Mouse (Mus musculus): ENCODE results near the gene Usp49.
"Not testable (repeated sequence)": the region's sequence is repeated elsewhere in the genome, so short reads cannot be mapped to it uniquely, and the experiment has no call there.

Gene Usp49

DNA sequence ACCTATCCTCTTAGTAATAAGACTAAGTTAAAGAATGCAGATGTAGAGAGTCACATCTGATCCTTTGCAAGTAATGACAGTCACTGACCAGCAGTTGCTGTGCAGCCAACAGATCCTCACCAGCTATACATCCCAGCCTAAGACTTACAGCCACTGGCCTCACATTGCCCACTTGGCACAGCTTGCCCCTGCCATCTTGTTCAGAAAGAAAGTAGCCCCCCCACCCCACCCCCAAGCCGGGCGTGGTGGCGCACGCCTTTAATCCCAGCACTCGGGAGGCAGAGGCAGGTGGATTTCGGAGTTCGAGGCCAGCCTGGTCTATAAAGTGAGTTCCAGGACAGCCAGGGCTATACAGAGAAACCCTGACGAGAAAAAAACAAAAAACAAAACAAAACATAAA is 23.9 kb downstream of the Usp49 start:
- not testable (repeated sequence) for DNase-seq

DNA sequence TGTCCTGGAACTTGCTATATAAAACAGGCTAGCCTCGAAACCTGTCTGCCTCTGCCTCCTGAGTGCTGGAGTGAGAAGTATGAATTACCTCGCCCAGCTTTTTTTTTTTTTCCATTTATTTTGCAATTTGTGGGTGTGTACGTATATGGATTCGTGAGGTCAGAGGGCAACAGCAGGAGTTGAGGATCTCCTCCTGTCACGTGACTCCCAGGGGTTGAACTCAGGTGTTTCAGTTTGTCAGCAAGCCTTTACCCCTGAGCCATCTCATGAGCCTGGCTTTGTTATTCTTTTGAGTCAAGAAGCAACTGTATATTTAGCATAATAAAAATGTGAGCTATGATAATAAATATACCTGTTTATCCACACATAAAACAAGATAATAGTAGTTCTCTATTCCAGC is 25.2 kb downstream of the Usp49 start:
- DNase-seq: no peak

DNA sequence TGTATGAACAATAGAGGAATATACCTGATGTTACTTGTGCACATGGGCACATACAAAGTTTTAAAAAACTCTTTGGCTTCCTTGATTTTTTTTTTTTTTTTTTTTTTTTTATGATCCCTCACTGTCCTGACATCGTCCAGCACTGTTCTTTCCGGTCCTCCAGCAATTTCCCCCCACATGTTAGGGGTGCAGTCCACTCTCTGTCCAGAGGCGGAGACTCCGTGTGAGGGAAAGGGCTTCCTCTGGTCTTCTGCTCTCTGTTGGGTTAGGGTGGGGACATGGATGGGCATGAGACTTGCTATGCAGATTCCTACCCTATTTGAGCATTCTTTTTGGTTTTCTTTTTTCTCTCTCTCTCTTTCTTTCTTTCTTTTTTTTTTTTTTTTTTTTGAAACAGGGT is 27.4 kb downstream of the Usp49 start:
- no peak for DNase-seq

DNA sequence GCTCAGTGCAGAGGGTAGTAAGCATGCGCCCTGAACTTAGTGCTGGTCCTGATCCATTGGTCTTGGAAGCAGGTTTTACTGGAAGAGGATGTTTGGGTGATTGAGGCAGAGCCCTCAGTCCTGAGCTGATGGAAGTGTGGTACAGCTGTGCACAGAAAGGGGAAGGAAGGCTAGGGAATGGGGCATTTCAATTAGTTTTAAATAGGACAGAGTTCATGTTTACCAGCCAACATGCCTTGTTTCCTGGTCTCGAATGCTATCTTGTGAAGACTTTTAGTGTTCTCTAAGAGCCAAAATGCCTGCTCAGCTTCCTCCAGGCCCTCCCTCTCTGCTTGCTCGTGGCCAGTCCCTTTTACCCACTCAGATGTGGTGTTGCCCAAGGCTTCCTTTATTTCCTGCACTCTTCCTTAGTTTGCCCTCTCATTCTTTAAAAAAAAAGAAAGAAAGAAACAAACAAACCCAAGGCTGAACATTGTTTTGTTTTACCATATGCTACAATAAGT is 28.3 kb downstream of the Usp49 start:
- DNase-seq: no peak

DNA sequence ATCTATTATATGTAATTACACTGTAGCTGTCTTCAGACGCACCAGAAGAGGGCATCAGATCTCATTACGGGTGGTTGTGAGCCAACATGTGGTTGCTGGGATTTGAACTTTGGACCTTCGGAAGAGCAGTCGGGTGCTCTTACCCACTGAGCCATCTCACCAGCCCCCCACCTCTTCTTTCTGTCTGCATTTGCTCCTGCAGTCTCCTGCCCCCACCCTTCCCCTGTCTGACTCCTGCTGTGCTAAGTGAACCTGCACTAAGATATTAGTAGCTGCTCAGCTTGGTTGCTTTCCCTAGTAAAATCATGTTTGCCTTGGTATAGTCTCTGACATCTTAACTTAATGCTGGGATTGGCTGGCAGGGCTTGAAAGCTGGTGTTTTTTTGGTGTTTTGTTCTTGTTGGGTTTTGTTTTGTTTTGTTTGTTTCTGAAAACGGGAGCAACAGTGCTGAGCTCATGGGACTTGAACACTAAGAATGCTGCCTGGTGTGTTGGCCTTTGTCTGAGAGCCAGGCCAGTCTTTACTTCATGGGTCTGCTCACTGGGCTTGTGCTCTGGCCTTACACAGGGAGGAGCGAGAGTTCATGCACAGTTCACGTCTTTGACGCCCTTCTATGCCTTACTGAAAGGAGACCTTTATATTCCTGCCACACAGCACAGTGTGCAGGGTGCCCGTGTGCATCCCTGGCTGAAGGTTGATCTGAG is 32.7 kb downstream of the Usp49 start:
- no peak for DNase-seq

DNA sequence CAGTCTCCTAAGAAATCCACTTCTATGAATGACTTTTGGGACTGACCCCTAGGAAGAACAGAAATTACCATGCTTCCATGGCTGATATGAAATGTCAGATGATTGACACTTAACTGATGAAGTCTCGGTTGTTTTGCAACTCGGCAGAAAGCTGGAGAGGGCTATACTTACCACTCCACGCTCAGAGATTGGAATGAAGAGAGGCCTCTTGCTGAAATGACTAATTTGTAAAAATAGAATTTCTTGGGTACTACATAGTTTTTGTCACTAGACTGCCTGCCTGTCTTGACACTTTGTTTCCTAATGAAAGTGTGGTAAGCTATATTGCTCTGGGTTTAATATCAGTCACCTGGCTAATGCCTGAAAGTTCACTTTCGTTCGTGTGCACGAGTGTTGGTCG is 34.0 kb downstream of the Usp49 start:
- no peak for DNase-seq

DNA sequence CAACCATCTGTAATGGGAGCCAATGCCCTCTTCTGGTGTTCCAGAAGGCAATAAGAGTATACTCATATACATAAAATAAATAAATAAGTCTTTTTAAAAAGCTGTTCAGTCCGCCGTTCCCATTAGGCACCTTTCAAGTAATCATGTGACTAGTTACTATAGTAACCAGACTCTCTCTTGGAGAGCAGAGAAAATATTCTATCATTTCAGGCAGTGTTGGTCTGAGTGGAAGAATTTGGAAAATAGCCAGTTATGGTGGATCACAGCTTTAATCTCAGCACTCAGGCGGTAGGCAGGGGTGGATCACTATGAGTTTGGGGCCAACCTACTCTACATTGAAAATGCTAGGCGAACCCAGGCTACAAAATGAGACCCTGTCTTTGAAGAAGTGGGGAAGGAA is 38.7 kb downstream of the Usp49 start:
- no peak for DNase-seq

DNA sequence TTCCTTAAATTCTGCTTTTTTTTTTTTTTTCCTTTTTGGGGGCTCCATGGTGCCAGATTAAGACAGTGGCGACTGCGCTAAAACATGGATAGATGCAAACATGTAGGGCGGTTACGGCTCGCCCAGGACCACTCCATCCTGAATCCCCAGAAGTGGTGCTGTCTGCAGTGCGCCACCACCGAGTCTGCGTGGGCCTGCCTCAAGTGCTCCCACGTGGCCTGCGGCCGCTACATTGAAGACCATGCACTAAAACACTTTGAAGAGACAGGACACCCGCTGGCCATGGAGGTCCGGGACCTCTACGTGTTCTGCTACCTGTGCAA is 41.5 kb downstream of the Usp49 start:
- DNase-seq: no peak

DNA sequence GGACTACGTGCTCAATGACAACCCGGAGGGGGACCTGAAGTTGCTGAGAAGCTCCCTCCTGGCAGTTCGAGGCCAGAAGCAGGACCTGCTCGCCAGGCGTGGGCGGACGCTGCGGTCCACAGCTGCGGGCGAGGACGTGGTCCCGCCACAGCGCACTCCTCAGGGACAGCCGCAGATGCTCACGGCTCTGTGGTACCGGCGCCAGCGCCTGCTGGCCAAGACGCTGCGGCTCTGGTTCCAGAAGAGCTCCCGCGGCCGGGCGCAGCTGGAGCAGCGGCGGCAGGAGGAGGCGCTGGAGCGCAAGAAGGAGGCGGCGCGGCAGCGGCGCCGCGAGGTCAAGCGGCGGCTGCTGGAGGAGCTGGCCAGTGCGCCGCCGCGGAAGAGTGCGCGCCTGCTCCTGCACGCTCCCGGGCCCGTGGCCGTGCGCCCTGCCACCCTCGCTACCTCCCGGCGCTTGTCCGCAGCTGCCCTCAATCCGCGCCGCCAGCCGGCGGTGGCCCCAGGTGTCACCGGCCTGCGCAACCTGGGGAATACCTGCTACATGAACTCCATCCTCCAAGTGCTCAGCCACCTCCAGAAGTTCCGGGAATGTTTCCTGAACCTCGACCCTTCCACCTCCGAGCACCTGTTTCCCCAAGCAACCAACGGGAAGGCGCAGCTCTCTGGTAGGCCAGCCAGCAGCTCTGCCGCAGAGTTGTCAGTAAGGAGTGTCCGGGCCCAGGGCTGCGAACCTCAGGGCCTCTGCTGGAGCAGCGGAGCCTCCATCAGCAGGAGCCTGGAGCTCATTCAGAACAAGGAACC is 42.0 kb downstream of the Usp49 start:
- DNase-seq: peak; percentile 46

DNA sequence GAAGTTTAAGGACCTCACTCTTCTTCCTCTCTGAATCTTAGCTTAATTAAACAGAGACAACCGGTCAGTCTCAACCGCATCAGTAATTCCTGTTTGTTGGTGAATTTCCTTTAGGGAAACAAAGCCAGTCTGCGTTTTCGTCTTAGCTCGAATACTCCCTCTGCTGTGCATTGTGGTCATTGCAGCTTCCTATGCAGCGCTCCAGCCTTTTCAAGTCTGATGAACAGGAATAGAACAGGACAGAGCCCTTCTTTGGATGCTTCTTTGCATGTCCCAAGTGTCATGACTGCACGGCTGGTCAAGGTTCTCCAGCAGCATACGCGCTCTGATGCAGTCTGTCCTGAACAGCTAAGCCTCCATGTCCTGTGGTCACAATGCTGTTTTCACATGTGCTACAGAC is 46.1 kb downstream of the Usp49 start:
- no peak for DNase-seq

DNA sequence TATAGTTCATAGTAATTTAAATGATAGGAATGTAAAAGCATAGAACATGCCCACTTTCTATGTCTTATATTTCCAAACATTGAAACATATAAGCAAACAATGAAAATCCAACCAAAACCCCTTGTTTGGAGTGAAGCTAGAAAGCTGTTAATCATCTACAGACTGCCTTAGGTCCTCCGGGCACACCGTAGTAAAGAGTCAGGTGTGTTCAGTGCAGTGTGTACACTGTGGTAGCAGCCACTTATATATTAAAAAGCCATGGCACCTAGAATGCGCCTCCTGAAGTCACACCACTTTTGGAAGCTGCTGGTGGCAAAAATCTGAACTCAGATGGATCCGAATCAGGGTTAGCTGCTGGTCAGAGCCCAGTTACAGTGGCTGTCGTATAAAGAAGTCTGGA is 47.7 kb downstream of the Usp49 start:
- DNase-seq: no peak

DNA sequence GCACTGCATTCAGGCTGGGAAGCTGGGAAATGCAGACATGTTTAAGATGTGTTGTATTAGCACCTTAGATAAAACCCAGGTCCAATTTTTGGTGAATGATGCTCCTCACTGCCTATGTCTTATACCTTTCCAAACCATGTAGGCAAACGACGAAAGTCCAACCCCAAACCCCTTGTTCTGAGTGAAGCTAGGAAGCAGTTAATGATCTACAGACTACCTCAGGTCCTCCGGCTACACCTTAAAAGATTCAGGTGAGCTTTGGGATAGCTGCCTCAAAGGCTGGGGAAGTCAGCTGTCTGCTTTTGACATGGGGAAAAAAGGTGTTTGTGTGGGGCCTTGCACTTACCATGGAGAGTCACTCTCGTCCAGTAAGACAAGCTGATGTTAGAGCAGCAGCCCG is 48.2 kb downstream of the Usp49 start:
- no peak for DNase-seq

DNA sequence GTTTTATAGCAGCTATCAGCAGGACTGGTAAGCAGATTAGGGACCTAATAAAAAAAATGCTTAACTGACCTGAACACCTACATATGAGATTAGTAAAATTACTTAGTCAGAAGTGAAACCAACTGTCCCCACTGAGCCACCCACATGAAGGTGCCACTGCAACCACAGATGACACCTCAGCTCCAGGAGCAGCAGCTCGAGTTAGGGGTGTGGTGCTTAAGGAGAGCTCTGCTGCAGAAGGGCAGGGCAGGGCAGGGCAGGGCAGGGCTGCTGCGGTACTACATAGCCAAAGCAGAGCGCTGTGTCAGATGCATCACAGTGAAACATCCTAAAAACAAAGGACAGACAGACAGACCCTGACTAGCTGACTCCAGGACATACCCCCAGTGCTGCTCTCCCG is 52.3 kb downstream of the Usp49 start:
- no peak for DNase-seq

DNA sequence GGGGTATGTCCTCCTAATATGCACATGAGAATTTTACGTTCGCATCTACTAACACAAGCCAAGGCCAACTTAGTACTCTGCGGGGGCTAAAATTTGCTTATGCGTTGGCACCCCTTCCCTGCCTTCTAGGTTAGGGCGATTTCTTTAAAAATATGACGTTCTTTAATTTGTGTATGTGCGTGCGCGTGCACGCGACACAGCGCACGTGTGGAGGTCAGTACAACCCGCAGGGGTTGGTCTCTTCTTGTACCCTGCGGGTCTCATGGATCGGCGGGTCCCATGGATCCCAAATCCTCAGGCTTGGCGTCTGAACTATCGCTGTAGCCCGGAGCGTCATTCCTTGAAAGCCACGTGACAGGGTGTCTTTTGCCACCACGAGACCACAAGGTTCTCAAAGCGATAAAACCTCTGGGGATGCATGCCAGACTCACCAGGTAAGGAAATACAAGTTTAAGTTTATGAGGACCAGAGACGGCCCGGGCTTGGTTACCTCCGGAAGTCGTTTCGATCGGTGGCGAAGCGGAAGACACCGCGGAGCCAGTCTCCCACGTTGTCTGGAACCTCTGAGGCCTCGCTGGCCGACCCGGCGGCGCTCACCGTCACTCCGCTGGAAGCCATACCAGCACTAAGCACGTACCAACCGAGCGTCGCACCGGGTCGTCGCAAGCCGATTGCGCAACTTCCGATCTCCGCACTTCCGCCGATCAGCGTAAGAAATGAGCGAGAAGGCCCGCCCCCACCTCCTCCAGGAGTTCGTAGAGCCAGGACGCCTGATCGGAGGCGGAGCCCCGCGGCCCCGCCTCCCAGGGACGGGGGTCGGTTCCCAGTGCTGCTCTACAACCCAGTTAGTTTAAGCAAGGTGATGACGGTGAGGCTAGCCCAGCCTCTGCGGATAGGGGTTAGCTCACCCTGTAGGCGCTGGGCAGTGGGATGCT is 57.2 kb downstream of the Usp49 start:
- DNase-seq: peak; percentile 96

DNA sequence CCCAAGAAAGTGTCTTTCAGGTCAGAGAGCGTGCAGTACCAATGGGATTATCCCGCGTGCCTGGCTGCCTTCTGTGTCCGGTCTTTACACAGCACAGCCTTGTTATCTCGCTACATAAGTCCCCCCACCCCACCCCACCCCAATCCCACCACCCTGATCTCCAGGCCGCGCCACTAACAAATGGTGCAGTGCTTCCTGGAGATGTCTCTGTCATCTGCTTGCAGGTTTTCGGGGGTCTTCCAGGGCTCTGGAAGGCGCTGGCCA is 57.8 kb downstream of the Usp49 start, which contains the start of gene Tomm6:
Gene Tomm6 (minus strand): TSS at position 43 of the 264 bp plus-strand sequence.
- DNase-seq: no peak

DNA sequence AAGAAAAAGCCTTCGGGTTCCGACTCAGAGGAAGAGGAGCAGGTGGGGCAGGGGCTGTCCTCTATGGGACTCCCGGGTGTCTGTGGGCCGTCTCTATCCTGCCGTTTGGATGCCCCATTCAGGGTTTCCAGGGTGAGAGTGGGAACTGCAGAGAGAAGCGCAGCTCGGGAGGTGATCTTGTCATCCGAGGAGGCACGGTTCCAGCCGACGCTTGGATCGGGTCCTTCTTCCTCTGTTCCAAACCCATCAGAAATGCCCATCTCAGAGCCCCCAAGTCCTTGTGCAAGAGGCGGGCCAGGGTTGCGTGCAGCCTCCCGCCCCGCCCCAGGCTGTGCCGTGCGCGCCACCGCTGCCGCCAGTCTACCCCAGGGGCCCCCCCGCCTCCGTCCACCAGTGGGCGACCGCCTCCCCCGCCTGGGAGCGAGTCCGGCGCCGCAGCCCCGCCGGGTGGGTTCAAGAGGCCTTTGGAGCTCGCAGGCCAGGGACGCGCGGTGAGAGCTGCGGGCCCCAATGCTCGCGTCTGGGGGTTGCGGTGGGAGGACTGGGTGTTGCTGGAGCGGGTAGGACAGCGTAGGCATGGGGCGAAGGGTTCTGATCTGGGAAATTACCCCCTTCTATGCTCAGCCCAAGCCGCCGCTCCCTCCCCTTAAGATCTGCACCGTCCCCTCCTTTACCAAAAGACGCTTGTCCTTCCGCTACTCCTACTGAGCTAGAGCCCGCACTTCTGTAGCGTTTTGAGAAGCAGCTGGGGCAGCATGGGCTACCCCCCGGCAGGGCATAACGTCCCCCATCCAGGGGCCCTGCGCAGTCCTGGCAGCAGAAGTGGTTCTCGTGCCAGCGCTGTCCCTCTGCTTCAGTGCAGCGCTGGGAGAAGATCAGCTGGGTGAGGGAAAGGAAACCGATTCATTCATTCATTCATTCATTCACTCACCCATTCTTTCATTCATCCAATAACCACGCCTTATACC is 58.4 kb downstream of the Usp49 start, which contains the start of gene Frs3:
Gene Frs3 (plus strand): TSS at position 423 of the 968 bp plus-strand sequence.
- DNase-seq: peak; percentile 86

DNA sequence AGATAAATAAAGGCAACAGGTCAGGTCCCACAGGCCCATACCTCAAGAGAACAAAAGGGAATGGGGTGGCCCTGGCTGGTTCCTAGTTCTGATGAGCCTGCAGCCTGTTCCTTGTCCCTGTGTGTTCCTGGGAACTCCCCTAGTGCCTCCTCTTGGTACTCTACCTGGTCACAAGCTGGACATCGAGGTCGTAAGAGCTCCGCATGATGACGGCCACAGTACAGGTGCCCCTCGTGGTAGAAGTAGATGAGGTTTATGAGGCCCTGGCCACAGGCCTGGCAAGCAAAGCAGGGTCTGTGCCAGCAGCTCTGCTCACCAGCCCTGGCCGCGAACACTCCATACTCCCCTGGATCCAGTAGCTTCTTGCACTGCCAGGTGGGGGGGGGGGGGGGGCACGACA is 59.4 kb downstream of the Usp49 start:
- DNase-seq: no peak

DNA sequence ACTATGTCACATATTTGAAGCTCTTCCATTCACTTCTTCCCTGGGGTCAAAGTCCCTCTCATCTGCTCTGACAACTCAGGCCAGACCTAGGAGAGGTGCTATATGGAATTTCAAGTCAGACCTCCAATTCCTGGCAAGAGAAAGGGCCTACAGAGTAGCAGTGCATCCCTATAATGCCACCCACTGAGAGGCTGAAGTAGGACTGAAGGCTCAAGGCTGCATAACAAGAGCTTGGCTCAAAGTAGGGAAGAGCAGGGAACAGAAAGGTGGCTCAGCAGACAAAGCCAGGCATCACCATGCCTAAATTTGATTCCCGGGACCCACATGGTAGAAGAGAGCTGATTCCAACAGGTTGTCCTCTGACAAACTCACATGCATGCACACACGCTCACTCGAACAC is 61.2 kb downstream of the Usp49 start:
- no peak for DNase-seq

DNA sequence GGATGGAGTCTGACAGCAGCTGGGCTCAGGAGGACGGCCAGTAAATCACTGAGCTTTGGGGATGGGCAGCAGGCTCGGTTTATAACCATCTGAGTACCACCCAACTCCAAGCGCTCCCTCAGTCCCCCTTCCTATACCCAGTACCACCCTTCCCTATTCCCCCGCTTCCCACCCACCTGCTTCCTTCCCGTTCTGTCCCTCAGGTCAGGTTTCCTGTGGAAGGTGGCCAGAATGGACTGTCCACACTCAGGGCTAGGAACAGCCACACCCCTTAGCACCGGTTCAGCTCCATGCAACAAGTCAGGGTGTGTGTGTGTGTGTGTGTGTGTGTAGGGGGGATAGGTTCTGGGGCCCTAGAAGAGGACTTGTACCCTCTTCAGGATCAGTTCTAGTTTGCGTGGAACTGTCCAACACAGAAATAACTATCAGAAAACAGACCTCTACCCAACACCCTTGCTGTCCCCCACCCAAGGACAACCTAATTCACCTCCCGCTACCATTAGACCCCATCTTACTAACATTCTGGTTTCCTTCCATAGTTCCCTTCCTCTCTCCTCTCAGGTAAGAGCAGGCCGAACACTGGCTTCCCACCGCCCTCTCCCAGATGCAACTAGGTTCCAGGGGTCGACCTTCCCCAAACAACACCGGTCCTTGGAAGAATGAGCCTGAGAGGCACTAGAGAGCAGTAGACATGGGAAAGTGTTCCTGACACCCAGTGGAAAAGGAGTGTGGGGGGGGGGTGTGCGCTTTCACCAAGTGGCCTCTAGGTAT is 63.4 kb downstream of the Usp49 start:
- no peak for DNase-seq

DNA sequence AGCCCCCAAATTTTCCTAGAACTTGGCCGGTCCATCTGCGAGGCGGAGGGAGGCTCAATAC is 63.8 kb downstream of the Usp49 start, which contains the start of gene Gm21981:
Gene Gm21981 (minus strand): TSS at position 14 of the 61 bp plus-strand sequence.
- DNase-seq: no peak

DNA sequence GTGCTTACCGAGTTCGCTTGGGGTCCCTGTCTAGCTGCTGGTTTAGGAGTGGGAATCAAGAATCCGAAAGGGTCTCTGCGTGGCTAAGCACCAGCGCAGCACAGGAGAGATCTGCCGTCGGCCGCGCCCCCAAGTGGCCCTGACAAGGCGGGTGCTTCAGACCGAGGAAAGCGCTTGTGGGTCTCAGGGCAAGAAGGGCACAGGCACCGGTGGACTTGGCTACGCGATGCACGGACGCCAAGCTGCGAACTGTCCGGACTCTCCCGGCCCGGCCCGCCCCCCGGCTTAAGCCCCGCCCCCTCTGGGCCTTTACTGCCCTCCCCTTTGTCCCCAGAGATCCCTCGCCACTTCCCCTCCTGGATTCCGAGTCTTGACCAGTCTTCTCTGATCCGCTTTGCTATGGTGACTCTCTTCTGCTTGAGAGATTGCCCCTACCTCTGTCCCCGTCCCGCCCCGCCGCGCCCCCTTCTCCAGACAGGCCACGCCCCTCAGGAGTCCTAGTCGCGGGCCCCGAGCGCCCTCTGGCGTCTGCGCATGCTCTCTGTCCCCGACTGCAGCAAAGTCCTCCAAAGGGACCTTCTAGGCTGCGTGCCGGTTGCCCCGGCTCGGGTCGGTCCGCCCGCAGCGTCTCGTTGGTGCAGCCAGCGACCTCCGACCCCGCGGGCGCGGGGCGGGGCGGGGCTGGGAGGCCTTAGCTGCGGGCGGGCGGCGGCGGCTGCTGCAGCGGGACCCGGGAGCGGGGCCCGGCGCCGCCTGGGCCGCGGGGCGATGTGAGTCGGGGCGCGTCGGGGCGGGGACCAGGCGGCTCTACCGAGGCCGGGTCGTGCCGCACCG is 64.2 kb downstream of the Usp49 start, which contains the start of gene Prickle4:
Gene Prickle4 (minus strand): TSS at position 234 of the 834 bp plus-strand sequence.
- peak; percentile 98 for DNase-seq

Measured in cerebellum, adult 9-11 months (tissue).